Mouse (Mus musculus) intestine, embryonic 15.5 days (tissue): Measurements from ENCODE around the gene Arid3a. TPM values are rescaled to one million over a fixed set of nuclear protein-coding genes. Genes with fewer than 3 reads are reported as not detected.

Experiments used
- ATAC-seq: fragments of 200-750 bp; cut with Nextera tagmentation; 2 replicates; pipeline ENCODE4 v1.8.0; 2017; ENCODE audit warnings: moderate TSS enrichment, moderate library complexity
- H3K27ac ChIP-seq: fragments of 300-500 bp; sonication (generic); 2 replicates; pipeline ENCODE4 v1.5.1; 2015; ENCODE audit warnings: mild to moderate bottlenecking, inconsistent platforms
- H3K27me3 ChIP-seq: fragments of 300-500 bp; sonication (generic); replicated peaks from 2 replicates; pipeline ENCODE4 v1.6.1; 2015; ENCODE audit warnings: inconsistent platforms
- H3K36me3 ChIP-seq: fragments of 300-500 bp; sonication (generic); 2 replicates; pipeline ENCODE4 v1.6.1; 2015; ENCODE audit warnings: inconsistent platforms
- H3K4me1 ChIP-seq: fragments of 300-500 bp; sonication (generic); replicated peaks from 2 replicates; pipeline ENCODE4 v1.6.1; 2015; ENCODE audit warnings: inconsistent platforms
- H3K4me2 ChIP-seq: fragments of 300-500 bp; sonication (generic); replicated peaks from 2 replicates; pipeline ENCODE4 v1.6.1; 2015; ENCODE audit warnings: mild to moderate bottlenecking, inconsistent platforms
- H3K4me3 ChIP-seq: fragments of 300-500 bp; sonication (generic); replicated peaks from 2 replicates; pipeline ENCODE4 v1.5.1; 2015; ENCODE audit warnings: inconsistent platforms
- H3K9ac ChIP-seq: fragments of 300-500 bp; sonication (generic); 2 replicates; pipeline ENCODE4 v1.6.1; 2015; ENCODE audit warnings: inconsistent platforms
- H3K9me3 ChIP-seq: fragments of 300-500 bp; sonication (generic); 2 replicates; pipeline ENCODE4 v1.6.1; 2016; ENCODE audit warnings: inconsistent platforms
- WGBS: fragments of 180-500 bp; shearing (Covaris S2); methylation state at CpG from one replicate; pipeline ENCODE4 v1.1.7; 2015; 5-methylcytosine and 5-hydroxymethylcytosine counted together
- polyA plus RNA-seq: library from polyadenylated mRNA; unstranded; fragments of >200 nt; fragmentation: Nextera tagmentation; extraction: Ambion mirVana; gene quantifications from 2 replicates; pipeline ENCODE4 v1.2.1, GENCODE M21; 2015

Gene Arid3a
- polyA plus RNA-seq, 1 experiment from 2014 or later, result 18.7 TPM

GRCm38 (mm10) chr10:79932736-79933135 lies 5.9 kb downstream of the Arid3a start:
- Histone ChIP-seq H3K27me3 (no peaks in the 10 kb centered on the region), H3K4me1 (peaks cover 78% of the 10 kb centered on the region), H3K27ac (peak overlapping the region; percentile 67), H3K4me3 (no peak overlapping the region), H3K9ac (peak overlapping the region; percentile 18; the same call in 1 of the 2 replicates), H3K9me3 (no peaks in the 10 kb centered on the region), H3K36me3 (peaks cover 29% of the 10 kb centered on the region), H3K4me2 (0 out of 2 replicates have a peak overlapping the region, but pooled peaks have one; percentile 24)
- WGBS, result 22% methylated on average over 8 of the region's 8 CpGs
- no peak for ATAC-seq

GRCm38 (mm10) chr10:79933145-79933679 lies 6.4 kb downstream of the Arid3a start:
- no peaks in the 10 kb centered on the region for H3K27me3 ChIP-seq
- ATAC-seq, result no peak

GRCm38 (mm10) chr10:79933861-79934260 lies 7.0 kb downstream of the Arid3a start:
- no peak overlapping the region for H3K9ac ChIP-seq
- H3K4me3 ChIP-seq, result no peak overlapping the region
- H3K4me2 ChIP-seq, result no peak overlapping the region
- H3K27ac ChIP-seq, result peak overlapping the region; percentile 34
- no peaks in the 10 kb centered on the region for H3K9me3 ChIP-seq
- ATAC-seq, result no peak
- H3K27me3 ChIP-seq, result no peaks in the 10 kb centered on the region
- peaks cover 37% of the 10 kb centered on the region for H3K36me3 ChIP-seq
- peaks cover 85% of the 10 kb centered on the region for H3K4me1 ChIP-seq
- 83% methylated on average over 6 of the region's 6 CpGs for WGBS

More at GRCm38 (mm10) chr10:79933145-79933679, 6.4 kb downstream of the Arid3a start:
- 61% methylated on average over 9 of the region's 9 CpGs for WGBS
- H3K4me3 ChIP-seq, result no peak overlapping the region
- peaks cover 34% of the 10 kb centered on the region for H3K36me3 ChIP-seq
- H3K9ac ChIP-seq, result 0 out of 2 replicates have a peak overlapping the region, but pooled peaks have one; percentile 18
- 0 out of 2 replicates have a peak overlapping the region, but pooled peaks have one; percentile 24 for H3K4me2 ChIP-seq
- H3K27ac ChIP-seq, result peak overlapping the region; percentile 67
- H3K4me1 ChIP-seq, result peaks cover 83% of the 10 kb centered on the region
- H3K9me3 ChIP-seq, result no peaks in the 10 kb centered on the region

- H3K4me1 ChIP-seq, result peaks cover 80% of the 10 kb centered on the region
- ATAC-seq, result peak; percentile 26; the same call in 1 of the 2 replicates
- 0 out of 2 replicates have a peak overlapping the region, but pooled peaks have one; percentile 17 for H3K9ac ChIP-seq
- H3K27me3 ChIP-seq, result no peaks in the 10 kb centered on the region
- H3K36me3 ChIP-seq, result peaks cover 37% of the 10 kb centered on the region
- no peaks in the 10 kb centered on the region for H3K9me3 ChIP-seq
- peak overlapping the region; percentile 34 for H3K27ac ChIP-seq
- H3K4me3 ChIP-seq, result no peak overlapping the region
- H3K4me2 ChIP-seq, result no peak overlapping the region
- 54% methylated on average over 13 of the region's 13 CpGs for WGBS
These were observed 7.5 kb downstream of the Arid3a start for GRCm38 (mm10) chr10:79934272-79934721.

- H3K27ac ChIP-seq, result peak overlapping the region; percentile 34; the same call in 1 of the 2 replicates
- peaks cover 73% of the 10 kb centered on the region for H3K4me1 ChIP-seq
- no peak overlapping the region for H3K4me2 ChIP-seq
- no peak overlapping the region for H3K9ac ChIP-seq
- no peak overlapping the region for H3K4me3 ChIP-seq
- no peaks in the 10 kb centered on the region for H3K27me3 ChIP-seq
- 86% methylated on average over 16 of the region's 16 CpGs for WGBS
- no peak for ATAC-seq
- H3K9me3 ChIP-seq, result no peaks in the 10 kb centered on the region
- peaks cover 37% of the 10 kb centered on the region for H3K36me3 ChIP-seq
These were observed 8.1 kb downstream of the Arid3a start for GRCm38 (mm10) chr10:79934794-79935569.

GRCm38 (mm10) chr10:79936284-79936910 lies 9.6 kb downstream of the Arid3a start:
- peak; percentile 4; the same call in 1 of the 2 replicates for ATAC-seq
- Histone ChIP-seq H3K4me2 (peak overlapping the region; percentile 30), H3K27ac (peak overlapping the region; percentile 65), H3K4me3 (no peak overlapping the region), H3K27me3 (no peaks in the 10 kb centered on the region), H3K9me3 (no peaks in the 10 kb centered on the region), H3K36me3 (peaks cover 28% of the 10 kb centered on the region), H3K4me1 (peaks cover 67% of the 10 kb centered on the region), H3K9ac (0 out of 2 replicates have a peak overlapping the region, but pooled peaks have one; percentile 14)
- 55% methylated on average over 10 of the region's 10 CpGs for WGBS

- peak; percentile 46 for ATAC-seq
- H3K27me3 ChIP-seq, result no peaks in the 10 kb centered on the region
- H3K4me2 ChIP-seq, result peak overlapping the region; percentile 30
- H3K9me3 ChIP-seq, result no peaks in the 10 kb centered on the region
- no peak overlapping the region for H3K4me3 ChIP-seq
- 0 out of 2 replicates have a peak overlapping the region, but pooled peaks have one; percentile 14 for H3K9ac ChIP-seq
- 57% methylated on average over 27 of the region's 27 CpGs for WGBS
- peaks cover 61% of the 10 kb centered on the region for H3K4me1 ChIP-seq
- H3K27ac ChIP-seq, result peak overlapping the region; percentile 65
- H3K36me3 ChIP-seq, result peaks cover 27% of the 10 kb centered on the region
These were observed 10.1 kb downstream of the Arid3a start for GRCm38 (mm10) chr10:79936911-79937441.

- H3K4me2 ChIP-seq, result no peak overlapping the region
- peaks cover 22% of the 10 kb centered on the region for H3K36me3 ChIP-seq
- peaks cover 51% of the 10 kb centered on the region for H3K4me1 ChIP-seq
- H3K27me3 ChIP-seq, result no peaks in the 10 kb centered on the region
- WGBS, result 70% methylated on average over 11 of the region's 11 CpGs
- H3K27ac ChIP-seq, result no peak overlapping the region
- no peaks in the 10 kb centered on the region for H3K9me3 ChIP-seq
- no peak overlapping the region for H3K9ac ChIP-seq
- ATAC-seq, result no peak
- no peak overlapping the region for H3K4me3 ChIP-seq
These were observed 11.1 kb downstream of the Arid3a start for GRCm38 (mm10) chr10:79937775-79938526.

- no peak overlapping the region for H3K4me3 ChIP-seq
- no peak overlapping the region for H3K4me2 ChIP-seq
- WGBS, result 64% methylated on average over 7 of the region's 7 CpGs
- H3K27ac ChIP-seq, result peak overlapping the region; percentile 11; the same call in 1 of the 2 replicates
- peaks cover 18% of the 10 kb centered on the region for H3K36me3 ChIP-seq
- no peaks in the 10 kb centered on the region for H3K27me3 ChIP-seq
- no peak for ATAC-seq
- H3K9ac ChIP-seq, result no peak overlapping the region
- H3K9me3 ChIP-seq, result no peaks in the 10 kb centered on the region
- H3K4me1 ChIP-seq, result peaks cover 41% of the 10 kb centered on the region
These were observed 13.9 kb downstream of the Arid3a start for GRCm38 (mm10) chr10:79940749-79941148.

GRCm38 (mm10) chr10:79942988-79943387 lies 16.1 kb downstream of the Arid3a start:
- Histone ChIP-seq H3K36me3 (peaks cover 12% of the 10 kb centered on the region; the same call in 1 of the 2 replicates), H3K4me3 (no peak overlapping the region), H3K9ac (0 out of 2 replicates have a peak overlapping the region, but pooled peaks have one; percentile 15), H3K27me3 (no peaks in the 10 kb centered on the region), H3K4me1 (peaks cover 41% of the 10 kb centered on the region), H3K9me3 (no peaks in the 10 kb centered on the region), H3K27ac (peak overlapping the region; percentile 92), H3K4me2 (no peak overlapping the region; the same call in 1 of the 2 replicates)
- ATAC-seq, result peak; percentile 0; the same call in 1 of the 2 replicates
- 63% methylated on average over 1 of the region's 1 CpGs for WGBS

- Histone ChIP-seq H3K4me3 (no peak overlapping the region), H3K27ac (peak overlapping the region; percentile 92), H3K4me1 (peaks cover 37% of the 10 kb centered on the region), H3K9ac (no peak overlapping the region), H3K4me2 (peak overlapping the region; percentile 49), H3K36me3 (0 out of 2 replicates have a peak, but pooled peaks cover 10% of the 10 kb centered on the region), H3K9me3 (no peaks in the 10 kb centered on the region), H3K27me3 (no peaks in the 10 kb centered on the region)
- ATAC-seq, result peak; percentile 85
- 40% methylated on average over 9 of the region's 9 CpGs for WGBS
These were observed 16.6 kb downstream of the Arid3a start for GRCm38 (mm10) chr10:79943471-79943901.
